Mouse (Mus musculus): Measurements from ENCODE around the gene Ubash3b. TPM values are rescaled to one million over a fixed set of nuclear protein-coding genes. Genes with fewer than 3 reads are reported as not detected.
A peak's percentile ranks its signal among the peaks of the same experiment; 100 is the strongest.

Gene Ubash3b
- polyA plus RNA-seq, 1 experiment from 2014 or later: 10.3 TPM

GRCm38 (mm10) chr9:41156720-41157019 is 4.8 kb downstream of the Ubash3b start:
- H3K36me3 ChIP-seq (ENCODE audit: inconsistent target): no peaks in the 10 kb centered on the region
- WGBS (ENCODE audit: missing documents): 4% methylated on average over 20 of the region's 20 CpGs
- peak overlapping the region; percentile 43 for H3K27ac ChIP-seq
- peak overlapping the region; percentile 54 for H3K4me3 ChIP-seq (ENCODE audit: inconsistent target)
- H3K79me2 ChIP-seq (ENCODE audit: inconsistent target): peaks cover 51% of the 10 kb centered on the region

- WGBS (ENCODE audit: missing documents): 48% methylated on average over 20 of the region's 20 CpGs
- Histone ChIP-seq H3K4me3 (ENCODE audit: inconsistent target) (peak overlapping the region; percentile 54), H3K79me2 (ENCODE audit: inconsistent target) (peaks cover 56% of the 10 kb centered on the region), H3K36me3 (ENCODE audit: inconsistent target) (no peaks in the 10 kb centered on the region), H3K27ac (peak overlapping the region; percentile 43; the same call in 1 of the 2 replicates)
These were observed 5.3 kb downstream of the Ubash3b start for GRCm38 (mm10) chr9:41156006-41156719.

GRCm38 (mm10) chr9:41153979-41154378 is 7.5 kb downstream of the Ubash3b start:
- H3K27ac ChIP-seq: peak overlapping the region; percentile 96
- peaks cover 78% of the 10 kb centered on the region for H3K79me2 ChIP-seq (ENCODE audit: inconsistent target)
- H3K4me3 ChIP-seq (ENCODE audit: inconsistent target): no peak overlapping the region
- WGBS (ENCODE audit: missing documents): 55% methylated on average over 1 of the region's 1 CpGs
- no peaks in the 10 kb centered on the region for H3K36me3 ChIP-seq (ENCODE audit: inconsistent target)

DNA sequence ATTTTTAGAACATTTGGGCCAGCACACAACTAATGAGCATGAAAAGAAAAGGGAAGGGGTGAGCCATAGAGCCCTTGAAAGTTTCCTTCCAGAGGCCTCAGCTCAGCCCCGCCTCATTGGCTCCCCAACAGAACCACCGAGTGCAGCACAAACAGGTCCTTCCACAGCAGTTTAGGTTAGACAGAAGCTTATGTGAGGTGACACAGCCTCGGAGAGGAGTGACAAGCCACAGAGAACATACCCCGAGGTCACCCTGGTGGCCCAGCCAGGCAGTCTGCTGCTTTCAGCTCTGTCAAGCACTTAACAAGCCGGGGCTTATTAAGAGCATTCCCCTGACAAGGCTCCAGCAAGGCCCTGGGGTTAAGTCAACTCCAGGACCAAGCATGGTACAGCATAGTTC is 8.4 kb downstream of the Ubash3b start:
- no peaks in the 10 kb centered on the region for H3K36me3 ChIP-seq (ENCODE audit: inconsistent target)

GRCm38 (mm10) chr9:41151491-41151890 is 10.0 kb downstream of the Ubash3b start:
- Histone ChIP-seq H3K36me3 (ENCODE audit: inconsistent target) (no peaks in the 10 kb centered on the region), H3K27ac (peak overlapping the region; percentile 96), H3K79me2 (ENCODE audit: inconsistent target) (peaks cover 97% of the 10 kb centered on the region), H3K4me3 (ENCODE audit: inconsistent target) (no peak overlapping the region)
- WGBS (ENCODE audit: missing documents): 91% methylated on average over 4 of the region's 4 CpGs

More for the DNA sequence above, 8.4 kb downstream of the Ubash3b start:
- Histone ChIP-seq H3K27ac (peak overlapping the region; percentile 96), H3K4me3 (ENCODE audit: inconsistent target) (no peak overlapping the region), H3K79me2 (ENCODE audit: inconsistent target) (peaks cover 87% of the 10 kb centered on the region)
- 3% methylated on average over 5 of the region's 5 CpGs for WGBS (ENCODE audit: missing documents)

- Histone ChIP-seq H3K4me3 (ENCODE audit: inconsistent target) (no peak overlapping the region), H3K27ac (peak overlapping the region; percentile 60), H3K36me3 (ENCODE audit: inconsistent target) (no peaks in the 10 kb centered on the region), H3K79me2 (ENCODE audit: inconsistent target) (peaks cover 97% of the 10 kb centered on the region)
- WGBS (ENCODE audit: missing documents): 28% methylated on average over 2 of the region's 2 CpGs
These were observed 11.6 kb downstream of the Ubash3b start for GRCm38 (mm10) chr9:41149896-41150295.

DNA sequence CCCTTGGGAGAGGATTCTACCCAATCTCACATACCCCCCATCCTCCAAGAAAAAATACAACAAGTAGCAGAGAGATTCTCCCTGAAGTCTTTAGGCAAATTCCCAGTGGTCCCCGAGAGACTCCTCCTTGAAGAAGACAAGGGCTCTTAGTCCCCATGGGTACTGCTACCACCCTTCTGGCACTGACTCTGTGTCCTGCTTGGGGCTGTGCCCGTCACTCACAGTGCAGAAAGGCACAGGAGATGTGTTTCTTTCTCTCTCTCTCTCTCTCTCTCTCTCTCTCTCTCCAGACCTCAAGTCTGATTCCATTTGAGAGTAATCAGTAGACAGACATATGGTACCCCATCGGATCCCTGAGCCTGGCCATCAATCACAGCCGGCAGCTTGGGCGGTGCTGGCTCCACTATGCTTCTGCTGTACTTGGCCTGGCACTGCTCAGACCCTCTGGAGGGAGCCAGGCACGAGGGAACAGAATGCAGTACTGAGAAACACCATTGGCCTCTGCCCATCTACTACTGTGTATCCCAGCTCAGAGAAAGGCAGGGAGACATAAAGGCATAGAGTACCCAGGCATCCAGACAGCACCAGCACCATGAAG is 12.3 kb downstream of the Ubash3b start:
- peaks cover 97% of the 10 kb centered on the region for H3K79me2 ChIP-seq (ENCODE audit: inconsistent target)
- peak overlapping the region; percentile 60 for H3K27ac ChIP-seq
- no peak overlapping the region for H3K4me3 ChIP-seq (ENCODE audit: inconsistent target)
- 82% methylated on average over 6 of the region's 6 CpGs for WGBS (ENCODE audit: missing documents)
- H3K36me3 ChIP-seq (ENCODE audit: inconsistent target): no peaks in the 10 kb centered on the region

DNA sequence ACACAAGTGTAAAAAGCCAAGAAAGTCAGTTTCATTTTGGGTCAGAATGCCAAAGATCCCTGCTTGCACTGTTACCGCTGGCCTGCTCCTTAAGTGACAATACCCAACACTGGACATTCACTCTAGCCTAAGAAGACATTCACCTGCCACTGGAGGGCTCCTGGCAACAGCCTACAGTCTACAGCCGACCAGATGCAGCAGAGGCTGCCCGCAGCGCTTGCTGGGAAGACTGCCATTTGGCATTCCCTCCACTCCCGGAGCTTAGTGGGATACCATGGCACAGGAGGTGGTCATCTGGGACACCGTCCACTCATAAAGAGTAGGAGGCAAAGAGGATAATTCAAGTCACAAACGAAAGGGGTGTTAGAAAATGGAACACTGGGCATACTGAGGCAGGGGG is 12.9 kb downstream of the Ubash3b start:
- H3K36me3 ChIP-seq (ENCODE audit: inconsistent target): no peaks in the 10 kb centered on the region
- peaks cover 97% of the 10 kb centered on the region for H3K79me2 ChIP-seq (ENCODE audit: inconsistent target)
- 98% methylated on average over 6 of the region's 7 CpGs for WGBS (ENCODE audit: missing documents)
- H3K4me3 ChIP-seq (ENCODE audit: inconsistent target): no peak overlapping the region
- H3K27ac ChIP-seq: no peak overlapping the region

DNA sequence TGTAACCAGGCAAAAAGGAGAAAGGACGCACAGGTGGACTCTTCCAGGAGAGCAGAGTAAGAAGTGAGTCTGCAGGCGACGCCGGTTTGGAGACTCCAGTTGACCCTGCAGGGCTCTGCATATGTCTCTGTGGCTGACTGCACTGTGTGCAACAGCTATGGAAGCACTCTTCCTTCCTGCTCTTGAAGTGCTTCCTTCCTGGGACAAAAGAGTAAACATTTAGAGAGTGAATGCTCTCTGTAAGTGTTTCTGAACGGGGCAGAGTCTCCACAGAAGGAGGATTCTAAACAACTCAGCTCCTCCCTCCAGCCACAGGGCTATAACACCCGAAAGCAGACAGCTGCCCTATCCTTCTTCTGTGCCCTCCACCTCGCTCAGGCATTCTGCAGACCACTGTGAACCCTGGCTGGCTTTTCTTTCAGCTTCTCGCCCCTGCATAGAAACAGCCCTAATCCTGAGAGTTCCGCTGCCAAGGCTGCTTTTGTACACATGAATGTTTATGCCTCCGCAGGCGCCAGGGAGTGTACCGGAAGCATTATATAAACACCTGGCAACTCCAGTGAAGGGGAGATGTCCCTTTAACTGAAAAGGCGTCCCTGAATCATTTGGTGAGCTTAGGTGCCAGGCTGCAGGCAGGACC is 14.2 kb downstream of the Ubash3b start:
- Histone ChIP-seq H3K27ac (peak overlapping the region; percentile 25; the same call in 1 of the 2 replicates), H3K79me2 (ENCODE audit: inconsistent target) (peaks cover 100% of the 10 kb centered on the region), H3K4me3 (ENCODE audit: inconsistent target) (no peak overlapping the region), H3K36me3 (ENCODE audit: inconsistent target) (no peaks in the 10 kb centered on the region)
- 53% methylated on average over 13 of the region's 13 CpGs for WGBS (ENCODE audit: missing documents)

DNA sequence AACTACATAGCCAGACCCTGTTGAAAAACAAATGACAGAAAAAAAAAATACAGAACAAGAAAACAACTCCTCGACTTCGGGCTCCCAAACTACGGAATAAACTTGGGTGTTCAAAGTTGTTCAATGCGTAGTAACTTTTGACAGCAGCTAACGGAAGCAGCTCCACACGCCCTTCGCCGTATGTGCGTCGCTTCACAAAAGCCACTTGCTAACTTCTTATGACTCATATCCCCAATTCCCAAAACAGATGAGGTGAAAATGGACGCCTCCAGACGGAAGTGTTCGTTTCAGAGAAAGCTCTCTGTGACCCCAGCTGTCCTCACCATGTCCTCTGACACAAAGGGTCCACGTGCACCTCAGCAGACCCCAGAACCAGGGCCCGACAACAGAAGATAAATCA is 17.7 kb downstream of the Ubash3b start:
- no peak overlapping the region for H3K4me3 ChIP-seq (ENCODE audit: inconsistent target)
- H3K27ac ChIP-seq: no peak overlapping the region
- peaks cover 100% of the 10 kb centered on the region for H3K79me2 ChIP-seq (ENCODE audit: inconsistent target)
- WGBS (ENCODE audit: missing documents): 87% methylated on average over 15 of the region's 15 CpGs
- H3K36me3 ChIP-seq (ENCODE audit: inconsistent target): no peaks in the 10 kb centered on the region

DNA sequence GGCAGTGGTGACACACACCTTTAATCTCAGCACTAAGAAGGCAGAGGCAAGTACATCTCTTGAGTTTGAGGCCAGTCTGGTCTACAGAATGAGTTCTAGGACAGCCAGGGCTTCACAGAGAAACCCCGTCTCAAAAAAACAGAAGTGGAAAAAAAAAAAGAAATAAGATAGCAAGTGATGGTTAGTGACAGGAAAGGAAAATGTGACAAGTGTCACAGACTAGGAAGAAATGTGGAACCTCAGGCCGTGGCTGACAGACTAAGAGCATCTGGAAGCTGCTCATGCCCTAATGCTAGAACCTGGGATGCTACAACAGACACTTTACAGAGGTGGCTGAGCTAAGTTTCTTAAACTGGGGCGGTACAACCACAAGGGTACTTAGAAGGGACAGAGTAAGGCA is 18.4 kb downstream of the Ubash3b start:
- no peaks in the 10 kb centered on the region for H3K36me3 ChIP-seq (ENCODE audit: inconsistent target)
- no peak overlapping the region for H3K27ac ChIP-seq
- H3K79me2 ChIP-seq (ENCODE audit: inconsistent target): peaks cover 100% of the 10 kb centered on the region
- 9% methylated on average over 3 of the region's 3 CpGs for WGBS (ENCODE audit: missing documents)
- H3K4me3 ChIP-seq (ENCODE audit: inconsistent target): no peak overlapping the region

DNA sequence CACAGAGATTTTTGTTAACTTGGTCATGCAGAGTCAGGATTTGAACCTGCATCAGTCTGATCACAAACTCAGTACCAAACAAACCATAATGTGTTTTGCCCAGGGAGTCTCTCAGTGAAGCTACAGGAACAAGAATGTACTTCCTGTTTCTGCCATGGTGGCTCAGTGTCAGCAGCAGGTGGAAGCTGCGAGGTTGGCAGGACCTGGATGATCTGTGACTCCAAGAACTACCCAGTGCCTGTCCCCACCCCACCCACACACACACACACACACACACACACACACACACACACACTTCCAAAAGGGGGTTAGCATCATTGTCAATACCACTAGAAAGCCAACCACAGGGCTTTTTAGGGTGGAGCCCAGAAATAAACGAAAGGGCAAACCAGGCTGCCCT is 20.5 kb downstream of the Ubash3b start:
- no peak overlapping the region for H3K27ac ChIP-seq
- H3K79me2 ChIP-seq (ENCODE audit: inconsistent target): peaks cover 97% of the 10 kb centered on the region
- WGBS (ENCODE audit: missing documents): 37% methylated on average over 2 of the region's 2 CpGs
- H3K4me3 ChIP-seq (ENCODE audit: inconsistent target): no peak overlapping the region
- no peaks in the 10 kb centered on the region for H3K36me3 ChIP-seq (ENCODE audit: inconsistent target)

DNA sequence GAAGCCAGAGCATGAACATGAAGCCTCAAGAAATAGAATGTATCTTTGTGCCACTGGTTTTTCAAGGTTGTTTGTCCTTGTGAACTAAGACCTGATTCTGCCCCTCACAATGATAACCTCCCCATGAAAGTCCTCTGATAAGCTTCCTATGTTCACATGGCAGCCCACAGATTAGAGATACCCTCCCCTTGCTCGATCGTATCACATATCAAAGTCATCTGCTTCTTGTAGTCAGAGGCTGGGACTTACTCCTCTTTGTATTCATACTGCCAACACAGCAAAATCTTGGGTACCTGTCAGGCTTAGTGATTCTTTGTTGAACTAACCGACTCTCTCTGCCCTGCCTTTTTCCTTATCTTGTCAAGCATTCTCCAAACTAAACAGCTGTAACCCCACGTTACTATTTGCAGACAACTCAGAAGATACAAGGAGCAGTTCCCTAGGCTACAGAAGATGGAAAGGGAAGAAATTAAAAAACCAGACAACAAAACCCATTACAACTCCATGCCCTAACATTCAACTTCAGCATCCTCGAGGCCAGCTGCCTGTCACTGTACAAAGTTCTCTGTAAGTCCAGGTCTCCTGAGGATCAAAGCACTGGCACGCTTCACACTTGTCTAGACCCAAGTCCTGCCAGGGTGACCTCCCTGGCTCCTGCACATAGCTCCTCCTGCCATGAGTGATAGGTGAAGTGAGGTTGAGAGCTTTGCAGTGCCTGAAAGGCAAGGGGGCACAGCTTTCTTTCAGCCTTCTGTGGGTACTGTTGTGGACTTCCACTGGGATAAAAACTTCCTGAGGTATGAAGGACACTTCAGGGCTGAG is 22.3 kb downstream of the Ubash3b start:
- 91% methylated on average over 6 of the region's 6 CpGs for WGBS (ENCODE audit: missing documents)
- no peaks in the 10 kb centered on the region for H3K36me3 ChIP-seq (ENCODE audit: inconsistent target)
- H3K4me3 ChIP-seq (ENCODE audit: inconsistent target): no peak overlapping the region
- H3K27ac ChIP-seq: no peak overlapping the region
- H3K79me2 ChIP-seq (ENCODE audit: inconsistent target): peaks cover 95% of the 10 kb centered on the region

- 34% methylated on average over 7 of the region's 7 CpGs for WGBS (ENCODE audit: missing documents)
- no peak overlapping the region; the same call in 1 of the 2 replicates for H3K27ac ChIP-seq
- H3K79me2 ChIP-seq (ENCODE audit: inconsistent target): peaks cover 95% of the 10 kb centered on the region
- H3K4me3 ChIP-seq (ENCODE audit: inconsistent target): no peak overlapping the region
- H3K36me3 ChIP-seq (ENCODE audit: inconsistent target): no peaks in the 10 kb centered on the region
These were observed 24.6 kb downstream of the Ubash3b start for GRCm38 (mm10) chr9:41136691-41137467.

All from macrophage (primary cell).